Mouse (Mus musculus) small intestine, adult 2 months (tissue): ENCODE data around the gene Sh3pxd2a.

ENCODE experiments used
- CTCF ChIP-seq: fragments of 200-500 bp; IDR thresholded peaks from 2 replicates; pipeline ENCODE4 v1.5.1; 2012; ENCODE audit warnings: low read depth, mild to moderate bottlenecking, control low read depth, inconsistent platforms, low read length, moderate library complexity, mixed read lengths; ENCODE audit not compliant: insufficient replicate concordance, insufficient read length; ENCODE audit errors: extremely low read depth
- POLR2A ChIP-seq: fragments of 200-500 bp; IDR thresholded peaks from 2 replicates; pipeline ENCODE4 v1.6.1; 2012; ENCODE audit warnings: low read depth, mild to moderate bottlenecking, control low read depth, inconsistent platforms, low read length, moderate library complexity

GRCm38 (mm10) chr19:47444488-47444887 is 19.7 kb downstream of the Sh3pxd2a start:
- TF ChIP-seq CTCF (no peak), POLR2A (no peak)
